Mouse (Mus musculus): Measurements from ENCODE around the gene Olfr871. TPM values are rescaled to one million over a fixed set of nuclear protein-coding genes. Genes with fewer than 3 reads are reported as not detected.

The Olfr871 gene
- polyA plus RNA-seq, 1 experiment from 2014 or later, result not detected

- no peaks in the 10 kb centered on the region for H3K27me3 ChIP-seq (ENCODE audit: control insufficient read depth, insufficient read depth, low read length)
- ATAC-seq (ENCODE audit: low FRiP score, low TSS enrichment) (no peak), DNase-seq (ENCODE audit: low spot score) (no peak)
- no peaks in the 10 kb centered on the region for H3K9me3 ChIP-seq (ENCODE audit: control insufficient read depth, low read length)
- 60% methylated on average over 2 of the region's 2 CpGs for WGBS
- H3K4me3 ChIP-seq (ENCODE audit: low read depth, low read length), result no peak overlapping the region
- H3K36me3 ChIP-seq (ENCODE audit: control insufficient read depth, insufficient read depth, low read length), result no peaks in the 10 kb centered on the region
- H3K4me1 ChIP-seq (replicated peaks; ENCODE audit: control insufficient read depth, insufficient read depth), result no peaks in the 10 kb centered on the region
- no peak for TF ChIP-seq CTCF (IDR thresholded peaks at IDR 0.05; ENCODE audit: low read depth)
- TF ChIP-seq EP300 (optimal IDR thresholded peaks at IDR 0.05), result no peak
- no peak overlapping the region for H3K4me2 ChIP-seq (replicated peaks; ENCODE audit: low read depth)
- no peak overlapping the region for H3K9ac ChIP-seq (ENCODE audit: low read length)
- H3K27ac ChIP-seq (replicated peaks), result no peak overlapping the region
Measured at GRCm38 (mm10) chr9:20211477-20211876, 530 bp upstream of the Olfr871 start.

- no peak within 1 kb of the TSS for H3K4me3 ChIP-seq (ENCODE audit: low read depth, low read length)
- ATAC-seq (ENCODE audit: low FRiP score, low TSS enrichment), result no peak
- no peak within 1 kb of the TSS for H3K9ac ChIP-seq (ENCODE audit: low read length)
- H3K4me1 ChIP-seq (replicated peaks; ENCODE audit: control insufficient read depth, insufficient read depth), result no peaks in the 10 kb centered on the region
- H3K36me3 ChIP-seq (ENCODE audit: control insufficient read depth, insufficient read depth, low read length), result no peaks in the 10 kb centered on the region
- H3K27ac ChIP-seq (replicated peaks), result no peak within 1 kb of the TSS
- no peak for TF ChIP-seq EP300 (optimal IDR thresholded peaks at IDR 0.05)
- TF ChIP-seq CTCF (IDR thresholded peaks at IDR 0.05; ENCODE audit: low read depth), result no peak
- DNase-seq (ENCODE audit: low spot score), result no peak
- no peaks in the 10 kb centered on the region for H3K27me3 ChIP-seq (ENCODE audit: control insufficient read depth, insufficient read depth, low read length)
- no peaks in the 10 kb centered on the region for H3K9me3 ChIP-seq (ENCODE audit: control insufficient read depth, low read length)
- no peak within 1 kb of the TSS for H3K4me2 ChIP-seq (replicated peaks; ENCODE audit: low read depth)
Measured at GRCm38 (mm10) chr9:20236819-20237218, 24.8 kb downstream of the Olfr871 start, which contains the start of gene Olfr872. Gene Olfr872, plus strand, starts transcription at chr9:20237119.

DNA sequence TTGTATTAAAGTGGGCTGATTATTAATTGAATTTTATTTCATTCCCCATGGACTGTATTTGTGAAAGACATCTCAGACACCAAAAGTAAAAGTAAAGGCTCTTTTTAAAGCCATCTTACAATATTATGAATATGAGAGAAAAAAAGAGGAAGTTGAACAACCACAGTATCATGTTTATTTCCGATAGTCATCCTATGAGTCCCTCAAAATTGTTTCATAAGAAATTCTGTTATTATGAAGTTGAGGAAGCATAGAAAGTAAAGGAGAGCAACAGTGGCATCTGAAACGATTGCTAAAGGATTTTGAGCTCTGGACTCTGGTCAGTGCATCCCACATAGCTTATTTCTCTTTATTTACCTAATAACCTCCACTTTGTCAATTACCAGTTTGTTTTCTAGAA lies 25.4 kb downstream of the Olfr871 start:
- no peak for DNase-seq (ENCODE audit: low spot score)
- WGBS, result 72% methylated on average over 2 of the region's 2 CpGs
- TF ChIP-seq EP300 (optimal IDR thresholded peaks at IDR 0.05), result no peak

More for the DNA sequence above, 25.4 kb downstream of the Olfr871 start:
- Histone ChIP-seq H3K9ac (ENCODE audit: low read length) (no peak overlapping the region), H3K9me3 (ENCODE audit: control insufficient read depth, low read length) (no peaks in the 10 kb centered on the region), H3K4me1 (replicated peaks; ENCODE audit: control insufficient read depth, insufficient read depth) (no peaks in the 10 kb centered on the region), H3K27ac (replicated peaks) (no peak overlapping the region), H3K27me3 (ENCODE audit: control insufficient read depth, insufficient read depth, low read length) (no peaks in the 10 kb centered on the region), H3K36me3 (ENCODE audit: control insufficient read depth, insufficient read depth, low read length) (no peaks in the 10 kb centered on the region), H3K4me3 (ENCODE audit: low read depth, low read length) (no peak overlapping the region), H3K4me2 (replicated peaks; ENCODE audit: low read depth) (no peak overlapping the region)
- ATAC-seq (ENCODE audit: low FRiP score, low TSS enrichment), result no peak

Other genes starting within 250 kb of the Olfr871 start
- not detected in 2 replicates for gene Olfr866, start 184.2 kb upstream of the Olfr871 start, polyA plus RNA-seq (2015; fragmentation: Nextera tagmentation; extraction: Ambion mirVana)
- gene Olfr867, start 154.6 kb upstream of the Olfr871 start, polyA plus RNA-seq (2015; fragmentation: Nextera tagmentation; extraction: Ambion mirVana), result not detected in 2 replicates
- gene Olfr868, start 113.6 kb upstream of the Olfr871 start, polyA plus RNA-seq (2015; fragmentation: Nextera tagmentation; extraction: Ambion mirVana), result not detected in 2 replicates
- 0.11 TPM in 1 of 2 replicates, not detected in the other for gene Olfr869, start 83.2 kb upstream of the Olfr871 start, polyA plus RNA-seq (2015; fragmentation: Nextera tagmentation; extraction: Ambion mirVana)
- not detected in 2 replicates for gene Olfr870, start 38.1 kb upstream of the Olfr871 start, polyA plus RNA-seq (2015; fragmentation: Nextera tagmentation; extraction: Ambion mirVana)
- gene Olfr872, start 24.9 kb downstream of the Olfr871 start, polyA plus RNA-seq (2015; fragmentation: Nextera tagmentation; extraction: Ambion mirVana), result not detected in 2 replicates
- gene Olfr39, start 70.1 kb downstream of the Olfr871 start, polyA plus RNA-seq (2015; fragmentation: Nextera tagmentation; extraction: Ambion mirVana), result 0.05 TPM in 1 of 2 replicates, not detected in the other
- gene Olfr873, start 86.3 kb downstream of the Olfr871 start, polyA plus RNA-seq (2015; fragmentation: Nextera tagmentation; extraction: Ambion mirVana), result not detected in 2 replicates
- not detected in 2 replicates for gene Olfr18, start 123.9 kb downstream of the Olfr871 start, polyA plus RNA-seq (2015; fragmentation: Nextera tagmentation; extraction: Ambion mirVana)
- 39.0 and 39.1 TPM in 2 replicates for gene Zfp560, start 173.0 kb downstream of the Olfr871 start, polyA plus RNA-seq (2015; fragmentation: Nextera tagmentation; extraction: Ambion mirVana)
- gene Zfp26, start 248.0 kb downstream of the Olfr871 start, polyA plus RNA-seq (2015; fragmentation: Nextera tagmentation; extraction: Ambion mirVana), result 7.0 and 7.9 TPM in 2 replicates

Measured in stomach, postnatal 0 days (tissue).